Mouse (Mus musculus): ENCODE measurements at regions not wholly inside any gene's neighbourhood (a gene's known extent, or its start where the extent isn't known, plus 50 kb on each side); places are given as distances from the start of the nearest gene placed in this dataset.

- no peaks in the 10 kb centered on the region for H3K36me3 ChIP-seq
- no peak for ATAC-seq (ENCODE audit: insufficient read depth, low FRiP score, low read depth)
- H3K27me3 ChIP-seq (replicated peaks): no peaks in the 10 kb centered on the region
- no peaks in the 10 kb centered on the region for H3K9me3 ChIP-seq
- H3K9ac ChIP-seq: no peak overlapping the region
- H3K4me3 ChIP-seq (replicated peaks): no peak overlapping the region
- no peak overlapping the region for H3K4me2 ChIP-seq
- H3K27ac ChIP-seq: no peak overlapping the region
- H3K4me1 ChIP-seq: no peaks in the 10 kb centered on the region
- WGBS: 49% methylated on average over 11 of the region's 11 CpGs
These were observed 797.1 kb downstream of the Epha4 start for GRCm38 (mm10) chr1:76717639-76718292.

GRCm38 (mm10) chr1:76724453-76724852, 790.4 kb downstream of the Epha4 start:
- Histone ChIP-seq H3K9ac (no peak overlapping the region), H3K4me1 (no peaks in the 10 kb centered on the region), H3K4me3 (replicated peaks) (no peak overlapping the region), H3K27me3 (replicated peaks) (no peaks in the 10 kb centered on the region), H3K36me3 (no peaks in the 10 kb centered on the region), H3K4me2 (no peak overlapping the region), H3K27ac (no peak overlapping the region), H3K9me3 (no peaks in the 10 kb centered on the region)
- 51% methylated on average over 3 of the region's 3 CpGs for WGBS
- ATAC-seq (ENCODE audit: insufficient read depth, low FRiP score, low read depth): no peak

GRCm38 (mm10) chr1:76737003-76737402, 777.9 kb downstream of the Epha4 start:
- WGBS: 87% methylated on average over 1 of the region's 1 CpGs
- no peaks in the 10 kb centered on the region for H3K27me3 ChIP-seq (replicated peaks)
- no peaks in the 10 kb centered on the region for H3K9me3 ChIP-seq
- H3K27ac ChIP-seq: no peak overlapping the region
- H3K4me2 ChIP-seq: no peak overlapping the region
- no peaks in the 10 kb centered on the region for H3K4me1 ChIP-seq
- no peak overlapping the region for H3K9ac ChIP-seq
- H3K36me3 ChIP-seq: no peaks in the 10 kb centered on the region
- ATAC-seq (ENCODE audit: insufficient read depth, low FRiP score, low read depth): no peak
- no peak overlapping the region for H3K4me3 ChIP-seq (replicated peaks)

GRCm38 (mm10) chr1:76737663-76738062, 777.2 kb downstream of the Epha4 start:
- 93% methylated on average over 2 of the region's 2 CpGs for WGBS
- ATAC-seq (ENCODE audit: insufficient read depth, low FRiP score, low read depth): no peak

GRCm38 (mm10) chr1:76772694-76773093, 742.2 kb downstream of the Epha4 start:
- Histone ChIP-seq H3K27ac (no peak overlapping the region), H3K36me3 (no peaks in the 10 kb centered on the region), H3K4me2 (no peak overlapping the region), H3K27me3 (replicated peaks) (no peaks in the 10 kb centered on the region), H3K4me3 (replicated peaks) (no peak overlapping the region), H3K9ac (no peak overlapping the region), H3K4me1 (no peaks in the 10 kb centered on the region), H3K9me3 (no peaks in the 10 kb centered on the region)
- 71% methylated on average over 2 of the region's 2 CpGs for WGBS
- ATAC-seq (ENCODE audit: insufficient read depth, low FRiP score, low read depth): no peak

More at GRCm38 (mm10) chr1:76737663-76738062, 777.2 kb downstream of the Epha4 start:
- no peaks in the 10 kb centered on the region for H3K27me3 ChIP-seq (replicated peaks)
- no peaks in the 10 kb centered on the region for H3K9me3 ChIP-seq
- no peak overlapping the region for H3K4me3 ChIP-seq (replicated peaks)
- no peaks in the 10 kb centered on the region for H3K36me3 ChIP-seq
- H3K27ac ChIP-seq: no peak overlapping the region
- no peaks in the 10 kb centered on the region for H3K4me1 ChIP-seq
- no peak overlapping the region for H3K4me2 ChIP-seq
- no peak overlapping the region for H3K9ac ChIP-seq

GRCm38 (mm10) chr1:76786871-76787270, 728.0 kb downstream of the Epha4 start:
- Histone ChIP-seq H3K36me3 (no peaks in the 10 kb centered on the region), H3K4me3 (replicated peaks) (no peak overlapping the region), H3K9ac (no peak overlapping the region), H3K27me3 (replicated peaks) (no peaks in the 10 kb centered on the region), H3K4me1 (no peaks in the 10 kb centered on the region), H3K9me3 (no peaks in the 10 kb centered on the region), H3K4me2 (no peak overlapping the region), H3K27ac (no peak overlapping the region)
- 89% methylated on average over 2 of the region's 2 CpGs for WGBS
- no peak for ATAC-seq (ENCODE audit: insufficient read depth, low FRiP score, low read depth)

GRCm38 (mm10) chr1:76793438-76793837, 721.5 kb downstream of the Epha4 start:
- no peak overlapping the region for H3K9ac ChIP-seq
- no peaks in the 10 kb centered on the region for H3K27me3 ChIP-seq (replicated peaks)
- no peaks in the 10 kb centered on the region for H3K9me3 ChIP-seq
- H3K27ac ChIP-seq: no peak overlapping the region
- no peak overlapping the region for H3K4me3 ChIP-seq (replicated peaks)
- H3K4me1 ChIP-seq: no peaks in the 10 kb centered on the region
- no peak for ATAC-seq (ENCODE audit: insufficient read depth, low FRiP score, low read depth)
- no peaks in the 10 kb centered on the region for H3K36me3 ChIP-seq
- 88% methylated on average over 2 of the region's 2 CpGs for WGBS
- no peak overlapping the region for H3K4me2 ChIP-seq

GRCm38 (mm10) chr1:76819906-76820305, 695.0 kb downstream of the Epha4 start:
- no peak for ATAC-seq (ENCODE audit: insufficient read depth, low FRiP score, low read depth)
- Histone ChIP-seq H3K9me3 (no peaks in the 10 kb centered on the region), H3K4me3 (replicated peaks) (no peak overlapping the region), H3K9ac (no peak overlapping the region), H3K4me1 (no peaks in the 10 kb centered on the region), H3K4me2 (no peak overlapping the region), H3K36me3 (no peaks in the 10 kb centered on the region), H3K27me3 (replicated peaks) (no peaks in the 10 kb centered on the region), H3K27ac (no peak overlapping the region)
- 71% methylated on average over 1 of the region's 1 CpGs for whole genome bisulfite sequencing

GRCm38 (mm10) chr1:76821610-76822009, 693.3 kb downstream of the Epha4 start:
- no peaks in the 10 kb centered on the region for H3K4me1 ChIP-seq
- 68% methylated on average over 3 of the region's 3 CpGs for WGBS
- no peaks in the 10 kb centered on the region for H3K9me3 ChIP-seq
- no peak overlapping the region for H3K9ac ChIP-seq
- H3K27ac ChIP-seq: no peak overlapping the region
- H3K4me3 ChIP-seq (replicated peaks): no peak overlapping the region
- H3K36me3 ChIP-seq: no peaks in the 10 kb centered on the region
- ATAC-seq (ENCODE audit: insufficient read depth, low FRiP score, low read depth): no peak
- H3K27me3 ChIP-seq (replicated peaks): no peaks in the 10 kb centered on the region
- H3K4me2 ChIP-seq: no peak overlapping the region

- H3K9ac ChIP-seq: no peak overlapping the region
- no peak overlapping the region for H3K4me2 ChIP-seq
- H3K27me3 ChIP-seq (replicated peaks): no peaks in the 10 kb centered on the region
- no peaks in the 10 kb centered on the region for H3K4me1 ChIP-seq
- no peak for ATAC-seq (ENCODE audit: insufficient read depth, low FRiP score, low read depth)
- H3K27ac ChIP-seq: no peak overlapping the region
- no peaks in the 10 kb centered on the region for H3K9me3 ChIP-seq
- no peak overlapping the region for H3K4me3 ChIP-seq (replicated peaks)
- WGBS: 57% methylated on average over 2 of the region's 2 CpGs
- H3K36me3 ChIP-seq: no peaks in the 10 kb centered on the region
These were observed 685.2 kb downstream of the Epha4 start for GRCm38 (mm10) chr1:76829690-76830089.

GRCm38 (mm10) chr1:76832311-76832710, 682.6 kb downstream of the Epha4 start:
- Histone ChIP-seq H3K4me2 (no peak overlapping the region), H3K4me1 (no peaks in the 10 kb centered on the region), H3K9ac (no peak overlapping the region), H3K9me3 (no peaks in the 10 kb centered on the region), H3K27me3 (replicated peaks) (no peaks in the 10 kb centered on the region), H3K27ac (no peak overlapping the region), H3K36me3 (no peaks in the 10 kb centered on the region), H3K4me3 (replicated peaks) (no peak overlapping the region)
- WGBS: 32% methylated on average over 2 of the region's 2 CpGs
- ATAC-seq (ENCODE audit: insufficient read depth, low FRiP score, low read depth): no peak

- no peaks in the 10 kb centered on the region for H3K27me3 ChIP-seq (replicated peaks)
- WGBS: 77% methylated on average over 6 of the region's 6 CpGs
- H3K4me1 ChIP-seq: no peaks in the 10 kb centered on the region
- H3K9me3 ChIP-seq: no peaks in the 10 kb centered on the region
- H3K4me3 ChIP-seq (replicated peaks): no peak overlapping the region
- no peak overlapping the region for H3K4me2 ChIP-seq
- H3K27ac ChIP-seq: no peak overlapping the region
- ATAC-seq (ENCODE audit: insufficient read depth, low FRiP score, low read depth): no peak
- no peak overlapping the region for H3K9ac ChIP-seq
- no peaks in the 10 kb centered on the region for H3K36me3 ChIP-seq
These were observed 679.7 kb downstream of the Epha4 start for GRCm38 (mm10) chr1:76835028-76835683.

Measured in stomach, embryonic 15.5 days (tissue).